Mouse (Mus musculus): ENCODE data around the gene Ppp1ca.

DNA sequence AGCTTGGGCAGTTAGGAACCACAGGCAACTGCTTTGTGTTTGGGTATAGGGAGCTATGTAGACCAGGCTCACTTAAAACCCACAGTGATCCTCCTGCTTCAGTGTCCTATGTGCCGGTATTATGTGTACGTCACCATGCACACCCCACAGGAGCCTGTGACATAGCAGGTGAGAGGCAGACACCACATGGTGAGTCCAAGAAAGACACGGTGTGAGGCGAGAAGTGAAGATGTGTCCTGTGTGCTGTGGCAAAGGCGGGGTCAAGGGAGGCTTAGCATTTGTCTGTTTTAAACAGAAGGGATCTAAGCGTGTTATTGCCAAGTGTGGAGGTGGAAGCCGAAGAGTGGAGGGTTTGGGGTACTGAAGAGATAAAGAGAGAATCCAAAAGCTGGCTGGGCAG lies 34.9 kb downstream of the Ppp1ca start:
- no peak for TF ChIP-seq TCF12 (IDR thresholded peaks at IDR 0.05; ENCODE audit: low read depth, low read length)
- TF ChIP-seq USF2 (conservative IDR thresholded peaks at IDR 0.05; ENCODE audit: low read depth, low read length), result no peak
- TF ChIP-seq POLR2A (IDR thresholded peaks at IDR 0.05; ENCODE audit: low read depth, low read length), result no peak

Measured in CH12.LX (cell line).